Mouse (Mus musculus) naive thymus-derived CD4-positive, alpha-beta T cell, adult 2 months (primary cell): Measurements from ENCODE around the gene Nat8f6.
"Not testable (repeated sequence)": the region's sequence is repeated elsewhere in the genome, so short reads cannot be mapped to it uniquely, and the experiment has no call there.

Experiments
- DNase-seq: peaks from one replicate; pipeline ENCODE4 v3.0.0-alpha.2; 2011; ENCODE audit warnings: low read depth

The Nat8f6 gene

DNA sequence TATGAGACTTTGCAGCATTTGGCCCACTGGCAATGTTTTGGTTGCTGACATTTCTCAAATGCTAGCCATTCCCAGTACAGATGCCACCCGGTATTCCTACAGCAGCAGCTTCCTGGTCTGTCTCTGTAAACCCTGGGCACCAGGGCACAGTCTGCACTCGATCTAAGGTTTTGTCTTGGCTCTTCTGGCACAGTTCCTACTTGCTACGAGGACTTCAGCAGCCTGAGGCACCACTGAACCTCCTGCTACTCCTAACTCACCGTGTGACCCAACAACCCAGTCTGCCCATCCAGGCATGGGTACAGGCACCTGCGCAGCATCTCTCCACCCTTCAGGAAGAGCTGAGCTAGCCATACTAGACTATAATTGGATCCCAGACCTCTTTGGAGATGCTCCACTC is 15.3 kb upstream of the Nat8f6 start:
- not testable (repeated sequence) for DNase-seq

DNA sequence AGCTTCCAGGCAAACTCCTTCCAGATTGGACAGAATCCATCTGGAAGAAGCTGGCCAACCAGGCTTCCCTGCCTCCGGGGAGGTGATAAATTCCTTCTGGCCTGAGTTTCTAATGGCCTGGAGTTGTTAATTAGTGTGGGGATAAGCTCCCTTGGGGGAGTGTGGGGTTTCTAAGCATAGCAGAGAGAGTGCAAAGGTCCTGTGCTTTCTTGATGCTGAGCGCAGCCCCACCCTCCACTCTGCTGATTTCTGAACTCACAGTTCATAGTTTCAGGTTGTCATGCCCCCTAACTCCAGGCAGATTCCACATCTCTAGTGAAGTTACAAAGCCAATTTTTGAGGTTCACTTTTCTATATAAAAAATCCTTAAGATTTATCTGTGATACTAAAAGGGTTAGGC is 14.3 kb upstream of the Nat8f6 start:
- DNase-seq: not testable (repeated sequence)

DNA sequence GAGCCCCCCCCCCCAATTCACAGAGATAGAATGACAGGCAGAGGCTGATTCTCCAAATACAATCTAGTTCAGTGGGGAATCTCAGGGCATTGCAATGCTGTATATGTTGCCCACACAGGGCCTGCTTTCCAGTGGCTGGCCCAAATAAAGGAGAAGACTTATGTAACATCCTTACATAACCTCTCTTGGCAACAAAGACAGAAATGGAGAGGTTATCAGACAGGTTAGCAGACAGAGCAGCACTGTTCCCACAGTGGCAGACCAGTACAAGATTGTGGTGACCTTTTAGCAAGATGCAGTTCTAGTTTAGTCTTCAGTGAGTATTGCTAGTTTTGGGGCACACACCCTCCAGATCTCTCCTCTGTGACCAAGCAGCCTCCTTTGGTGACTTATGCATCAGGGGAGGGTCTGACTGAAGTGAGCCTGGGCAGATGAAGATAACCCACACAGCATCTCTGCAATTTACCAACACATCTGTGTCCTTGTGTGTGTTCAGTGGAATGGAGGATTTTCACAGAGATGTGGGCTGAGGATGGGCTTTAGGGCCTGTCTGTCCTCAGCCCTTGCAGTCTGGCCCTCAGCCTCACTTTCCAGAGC is 13.8 kb upstream of the Nat8f6 start:
- DNase-seq: not testable (repeated sequence)

DNA sequence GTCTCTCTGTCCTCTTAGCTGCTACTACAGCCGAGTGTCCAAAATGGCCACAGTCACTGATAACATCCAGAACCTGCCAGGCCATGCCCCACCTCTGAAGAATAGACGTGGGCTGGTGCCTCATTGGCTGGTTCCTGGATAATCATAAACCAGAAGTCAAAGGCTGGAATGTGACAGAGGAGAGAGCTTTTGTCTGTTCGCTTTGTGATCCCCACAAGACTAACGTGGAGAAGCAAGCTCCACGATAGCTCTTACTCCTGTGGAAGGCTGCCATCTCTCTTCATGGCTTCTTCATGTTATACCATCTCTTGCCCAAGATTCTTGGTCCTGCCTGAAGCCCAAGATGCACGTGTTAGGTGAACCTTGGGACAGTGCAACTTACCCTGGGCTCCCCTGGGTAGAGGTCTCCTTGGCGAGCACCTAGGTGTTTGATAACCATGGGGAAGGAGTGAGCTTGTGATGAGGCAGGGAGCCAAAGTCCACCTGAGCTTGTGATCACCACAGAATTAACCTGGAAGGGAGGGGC is 11.1 kb upstream of the Nat8f6 start, which contains the start of gene Nat8:
TSS of gene Nat8 (minus strand) at position 287 of the 526 bp plus-strand sequence.
- DNase-seq: no peak

DNA sequence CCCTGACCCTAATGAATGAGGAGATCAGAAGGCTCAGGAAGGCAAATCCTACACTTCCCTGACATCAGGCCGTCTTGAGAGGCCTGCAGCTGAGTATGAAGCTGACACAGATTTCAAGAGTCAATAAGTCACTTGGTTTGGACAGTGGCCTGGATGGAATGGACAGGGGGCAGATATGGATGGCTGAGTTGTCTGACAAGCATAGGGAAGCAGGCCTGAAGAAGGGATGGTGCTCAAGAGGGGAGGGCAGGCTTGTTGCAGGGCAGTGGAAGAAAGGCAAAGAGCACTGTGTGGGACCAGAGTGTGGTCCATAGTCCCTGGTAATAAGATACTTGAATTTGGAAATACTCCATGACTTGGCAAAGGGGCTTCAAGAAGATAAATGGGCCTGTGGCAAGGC is 8.7 kb upstream of the Nat8f6 start:
- no peak for DNase-seq

DNA sequence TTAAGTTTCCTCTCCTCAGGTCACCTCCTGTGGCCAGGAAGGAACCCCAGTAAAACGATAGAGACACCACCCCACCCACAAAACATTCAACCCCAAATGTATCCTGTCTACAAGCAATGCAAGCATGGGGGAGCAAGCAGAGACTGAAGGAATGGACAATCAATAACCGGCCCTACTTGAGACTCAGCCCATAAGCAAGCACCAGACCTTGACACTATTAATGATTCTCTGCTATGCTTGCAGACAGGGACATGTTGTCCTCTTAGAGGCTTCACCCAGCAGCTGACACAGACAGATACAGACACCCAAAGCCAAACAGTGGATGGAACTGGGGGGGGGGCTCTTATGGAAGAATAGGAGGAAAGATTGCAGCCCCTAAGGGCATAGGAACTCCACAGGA is 5.1 kb upstream of the Nat8f6 start:
- DNase-seq: no peak

DNA sequence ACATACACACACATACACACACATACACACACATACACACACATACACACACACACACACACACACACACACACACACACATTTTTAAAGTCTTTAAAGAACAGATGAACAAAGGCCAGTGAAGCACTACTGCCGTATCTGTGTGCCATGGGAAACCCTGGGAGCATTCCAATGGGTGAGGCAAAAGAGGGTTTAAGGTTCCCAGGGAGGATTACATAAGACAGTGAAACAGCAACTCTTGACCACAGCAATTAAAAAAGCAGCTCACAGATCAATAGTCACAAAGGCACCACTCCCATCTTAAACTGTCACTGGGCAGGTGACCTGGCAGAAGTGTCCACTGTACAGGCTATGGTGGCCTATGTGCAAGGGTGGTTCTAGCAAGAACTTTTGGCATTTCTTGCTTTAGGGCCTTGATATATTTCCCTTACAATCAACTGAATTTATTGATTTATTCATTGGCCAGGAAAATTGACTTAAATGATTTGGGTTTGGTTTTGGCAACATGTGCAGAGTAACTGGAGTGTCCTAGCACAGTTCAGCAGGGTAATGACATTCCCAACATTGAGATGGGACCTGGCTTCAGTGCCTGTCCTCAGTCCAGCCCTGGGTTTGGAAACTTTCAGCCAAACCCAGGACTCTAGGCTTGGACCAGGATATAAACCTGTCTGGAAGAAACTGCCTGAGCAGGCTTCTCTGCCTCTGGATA is 2.8 kb upstream of the Nat8f6 start:
- DNase-seq: no peak

DNA sequence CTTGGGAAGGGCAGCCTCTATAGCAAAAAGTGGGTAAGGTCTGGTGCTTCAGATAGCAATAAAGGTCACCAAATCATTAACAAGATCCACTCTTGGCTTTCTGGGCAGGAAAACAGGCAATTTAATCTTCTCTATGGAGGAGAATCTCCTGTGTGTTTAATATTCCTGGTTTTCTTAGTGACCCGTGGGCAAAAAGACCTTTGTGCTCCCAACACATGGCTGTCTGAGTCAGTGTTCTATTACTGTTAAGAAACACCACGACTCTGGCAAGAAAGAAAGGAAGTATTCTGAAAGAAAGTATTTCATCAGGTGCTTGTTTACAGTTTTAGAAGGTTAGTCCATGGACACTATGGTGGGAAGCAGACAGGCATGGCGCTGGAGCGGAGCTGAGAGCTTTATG is 1.5 kb upstream of the Nat8f6 start:
- DNase-seq: no peak

DNA sequence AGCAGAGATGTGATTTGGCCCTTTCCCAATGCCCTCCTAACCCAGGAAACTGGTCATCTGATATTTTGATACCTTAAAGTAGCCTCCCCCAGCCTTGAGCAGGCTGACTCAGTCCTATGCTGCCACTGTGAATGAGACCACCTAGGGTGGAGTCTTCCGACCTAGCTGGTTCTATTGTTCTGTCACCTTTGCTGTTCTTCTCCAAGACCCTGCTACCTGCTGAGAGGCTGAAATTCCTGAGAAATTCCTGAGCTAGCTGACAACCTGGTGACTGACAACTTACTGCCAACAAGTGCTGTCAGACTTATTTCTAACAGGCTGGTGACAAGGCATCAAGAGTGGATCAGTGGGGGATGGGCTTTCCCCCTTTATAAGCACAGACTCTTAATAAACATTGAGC is 2.4 kb downstream of the Nat8f6 start:
- no peak for DNase-seq

DNA sequence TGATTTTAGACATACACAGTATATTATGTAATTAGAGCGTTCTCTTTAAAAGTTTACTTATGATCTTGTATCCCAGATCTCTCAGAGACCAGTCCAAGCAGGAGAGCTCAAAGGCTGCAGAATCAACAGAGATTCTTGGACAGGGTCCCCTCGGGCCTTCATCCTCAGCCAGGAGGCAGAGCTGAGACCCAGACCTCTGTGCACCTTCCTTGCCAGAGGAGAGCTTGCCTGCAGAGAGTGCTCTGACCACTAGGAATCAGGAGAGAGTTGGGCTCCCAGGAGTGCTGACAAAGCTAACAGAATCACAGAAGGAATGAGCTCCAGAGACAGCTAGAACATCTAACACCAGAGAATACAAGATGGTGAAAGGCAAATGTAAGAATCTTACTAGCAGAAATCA is 7.4 kb downstream of the Nat8f6 start:
- DNase-seq: no peak

DNA sequence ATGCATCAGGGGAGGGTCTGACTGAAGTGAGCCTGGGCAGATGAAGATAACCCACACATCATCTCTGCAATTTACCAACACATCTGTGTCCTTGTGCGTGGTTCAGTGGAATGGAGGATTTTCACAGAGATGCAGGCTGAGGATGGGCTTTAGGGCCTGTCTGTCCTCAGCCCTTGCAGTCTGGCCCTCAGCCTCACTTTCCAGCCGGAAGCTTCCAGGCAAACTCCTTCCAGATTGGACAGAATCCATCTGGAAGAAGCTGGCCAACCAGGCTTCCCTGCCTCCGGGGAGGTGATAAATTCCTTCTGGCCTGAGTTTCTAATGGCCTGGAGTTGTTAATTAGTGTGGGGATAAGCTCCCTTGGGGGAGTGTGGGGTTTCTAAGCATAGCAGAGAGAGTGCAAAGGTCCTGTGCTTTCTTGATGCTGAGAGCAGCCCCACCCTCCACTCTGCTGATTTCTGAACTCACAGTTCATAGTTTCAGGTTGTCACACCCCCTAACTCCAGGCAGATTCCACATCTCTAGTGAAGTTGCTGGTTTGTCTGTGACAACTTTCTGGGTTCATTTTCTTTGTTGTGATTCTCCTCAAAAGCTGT is 9.7 kb downstream of the Nat8f6 start:
- not testable (repeated sequence) for DNase-seq

DNA sequence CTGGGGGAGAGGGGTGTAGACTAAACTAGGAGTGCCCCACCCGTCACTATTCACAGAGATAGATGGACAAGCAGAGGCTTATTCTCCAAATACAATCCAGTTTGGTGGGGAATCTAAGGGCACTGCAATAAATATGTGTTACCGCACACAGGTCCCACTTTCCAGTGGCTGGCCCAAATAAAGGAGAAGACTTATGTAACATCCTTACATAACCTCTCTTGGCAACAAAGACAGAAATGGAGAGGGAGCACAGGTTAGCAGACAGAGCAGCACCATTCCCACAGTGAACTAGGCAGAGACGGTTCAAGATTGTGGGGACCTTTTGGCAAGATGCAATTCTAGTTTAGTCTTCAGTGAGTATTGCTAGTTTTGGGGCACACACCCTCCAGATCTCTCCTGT is 10.2 kb downstream of the Nat8f6 start:
- DNase-seq: not testable (repeated sequence)

DNA sequence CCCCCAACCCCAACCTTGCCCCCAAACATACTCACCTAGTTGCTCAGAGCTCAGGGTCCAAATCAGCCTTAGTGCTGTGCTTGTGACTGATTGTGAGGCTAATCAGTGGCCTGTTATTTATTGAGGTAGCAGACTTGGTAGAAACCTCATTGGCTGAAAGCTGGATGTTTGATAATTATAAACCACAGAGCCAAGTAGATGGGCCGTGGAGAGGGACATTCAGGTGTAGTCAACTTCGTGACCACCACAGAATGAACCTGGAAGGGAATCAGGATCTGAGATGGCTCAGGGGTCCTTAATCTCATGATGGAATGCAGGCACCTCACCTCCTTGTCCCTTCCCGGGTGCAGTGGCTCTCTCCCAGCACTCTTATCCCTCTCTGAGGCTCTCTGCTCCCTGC is 11.0 kb downstream of the Nat8f6 start:
- not testable (repeated sequence) for DNase-seq

DNA sequence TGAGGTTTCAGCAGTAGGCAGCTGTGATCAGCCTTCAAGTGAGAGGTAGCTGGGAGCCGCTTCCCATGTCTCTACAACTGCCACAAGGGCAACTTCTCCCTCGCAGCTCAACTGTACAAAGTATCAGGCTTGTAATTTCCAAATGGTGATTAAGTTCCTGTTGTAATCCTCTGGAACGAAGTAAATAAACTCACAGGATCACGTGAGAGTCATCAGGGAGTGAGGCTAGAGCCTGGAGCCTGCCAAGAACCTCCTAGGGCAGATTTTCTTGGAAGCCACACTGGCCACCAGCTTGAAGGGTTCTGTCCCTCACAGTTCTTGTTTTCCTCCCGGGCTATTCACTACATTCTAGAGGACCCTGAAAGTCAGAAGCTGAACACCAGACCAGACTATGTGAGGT is 17.6 kb downstream of the Nat8f6 start:
- not testable (repeated sequence) for DNase-seq

DNA sequence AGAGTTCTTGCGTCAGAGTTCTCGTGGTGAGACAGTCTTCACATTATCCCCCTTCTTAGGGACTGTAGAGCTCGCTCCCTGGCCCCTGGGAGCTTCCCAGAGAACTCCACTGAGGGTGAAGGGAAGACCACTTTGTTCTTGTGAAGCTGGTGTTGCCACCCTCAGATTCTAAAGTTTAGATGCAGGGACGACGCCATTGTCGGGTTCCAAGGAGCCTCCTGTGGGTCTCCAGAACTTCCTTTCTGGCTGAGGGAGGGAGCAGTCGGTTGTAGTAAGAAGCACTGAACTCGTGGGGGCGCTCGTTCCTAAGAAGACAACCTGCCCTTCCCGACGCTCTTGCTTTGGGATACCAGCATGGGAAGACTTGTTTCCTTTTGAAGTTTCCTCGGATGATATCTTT is 55.2 kb downstream of the Nat8f6 start, which contains the start of gene Nat8f3:
TSS of gene Nat8f3 (minus strand) at position 223 of the 400 bp plus-strand sequence.
- peak; percentile 0 for DNase-seq

DNA sequence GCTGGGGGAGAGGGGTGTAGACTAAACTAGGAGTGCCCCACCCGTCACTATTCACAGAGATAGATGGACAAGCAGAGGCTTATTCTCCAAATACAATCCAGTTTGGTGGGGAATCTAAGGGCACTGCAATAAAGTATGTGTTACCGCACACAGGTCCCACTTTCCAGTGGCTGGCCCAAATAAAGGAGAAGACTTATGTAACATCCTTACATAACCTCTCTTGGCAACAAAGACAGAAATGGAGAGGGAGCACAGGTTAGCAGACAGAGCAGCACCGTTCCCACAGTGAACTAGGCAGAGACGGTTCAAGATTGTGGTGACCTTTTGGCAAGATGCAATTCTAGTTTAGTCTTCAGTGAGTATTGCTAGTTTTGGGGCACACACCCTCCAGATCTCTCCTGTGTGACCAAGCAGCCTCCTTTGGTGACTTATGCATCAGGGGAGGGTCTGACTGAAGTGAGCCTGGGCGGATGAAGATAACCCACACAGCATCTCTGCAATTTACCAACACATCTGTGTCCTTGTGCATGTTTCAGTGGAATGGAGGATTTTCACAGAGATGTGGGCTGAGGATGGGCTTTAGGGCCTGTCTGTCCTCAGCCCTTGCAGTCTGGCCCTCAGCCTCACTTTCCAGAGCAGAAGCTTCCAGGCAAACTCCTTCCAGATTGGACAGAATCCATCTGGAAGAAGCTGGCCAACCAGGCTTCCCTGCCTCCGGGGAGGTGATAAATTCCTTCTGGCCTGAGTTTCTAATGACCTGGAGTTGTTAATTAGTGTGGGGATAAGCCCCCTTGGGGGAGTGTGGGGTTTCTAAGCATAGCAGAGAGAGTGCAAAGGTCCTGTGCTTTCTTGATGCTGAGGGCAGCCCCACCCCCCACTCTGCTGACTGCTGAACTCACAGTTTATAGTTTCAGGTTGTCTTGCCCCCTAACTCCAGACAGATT is 57.4 kb downstream of the Nat8f6 start:
- not testable (repeated sequence) for DNase-seq

DNA sequence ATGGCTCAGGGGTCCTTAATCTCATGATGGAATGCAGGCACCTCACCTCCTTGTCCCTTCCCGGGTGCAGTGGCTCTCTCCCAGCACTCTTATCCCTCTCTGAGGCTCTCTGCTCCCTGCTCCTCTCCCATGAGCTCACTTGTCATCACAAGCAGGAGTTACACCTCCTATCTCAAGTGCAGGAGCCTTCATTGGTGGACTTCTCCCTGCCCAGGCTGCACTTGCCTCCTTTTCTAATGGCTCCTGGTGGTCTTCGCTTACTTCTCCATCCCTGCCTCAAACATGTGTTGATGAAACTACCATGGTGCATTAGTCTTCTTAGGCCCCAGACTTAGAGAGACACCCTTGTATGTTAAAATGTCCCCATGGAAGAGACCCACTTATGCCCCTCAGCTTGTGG is 58.1 kb downstream of the Nat8f6 start:
- not testable (repeated sequence) for DNase-seq
